8 mouse cellular contexts compared by ENCODE assay signal in genomic region chr17:35842006-35842405, GRCm38 (mm10). TPM values are rescaled to one million over a fixed set of nuclear protein-coding genes. Genes with fewer than 3 reads are reported as not detected.
DNase-seq lines count a peak whose midpoint lies in the region; ATAC-seq and TF ChIP-seq lines count a peak whose summit lies in the region.

No protein-coding gene starts in this region.

- dilution Hi-C loops in CH12.LX (cut with MboI; ENCODE audit: extremely low pct_ligation_motif_present, extremely low pct_unique_long_range_greater_than_20kb, low sequenced_read_pairs), result no loop called here

- peak overlapping the region; percentile 53 for H3K4me2 ChIP-seq in CH12.LX (ENCODE audit: insufficient read depth, low read depth, poor library complexity, severe bottlenecking)
- H3K4me2 ChIP-seq in forebrain, embryonic 15.5 days (replicated peaks), result peak overlapping the region; percentile 64
- H3K4me2 ChIP-seq in liver, embryonic 15.5 days, result peak overlapping the region; percentile 80

- peak; percentile 93 for DNase-seq in heart, adult 11 months
- DNase-seq in heart, postnatal 14 days, result no peak
- no peak for DNase-seq in CH12.LX (ENCODE audit: extremely low read depth)
- DNase-seq in Muller cell, postnatal 12 days (ENCODE audit: inconsistent ontology term), result no peak
- no peak for DNase-seq in frontal cortex, postnatal 14 days (ENCODE audit: low spot score in 2 of 2)
- DNase-seq in lung, postnatal 25 days (ENCODE audit: low spot score), result no peak

- H3K27me3 ChIP-seq in CH12.LX (replicated peaks), result no peaks in the 10 kb centered on the region
- H3K27me3 ChIP-seq in forebrain, embryonic 15.5 days, result no peaks in the 10 kb centered on the region
- no peaks in the 10 kb centered on the region for H3K27me3 ChIP-seq in liver, embryonic 15.5 days

- ATAC-seq in forebrain, embryonic 15.5 days (replicated peaks), result no peak
- ATAC-seq in liver, embryonic 15.5 days (ENCODE audit: insufficient read depth), result no peak

- peak overlapping the region; percentile 57 to 64 (median 63) for H3K4me3 ChIP-seq in CH12.LX (replicated peaks in 1 of 3; ENCODE audit: low read depth in 2 of 3, low read length in 2 of 3, poor library complexity in 1 of 3)
- peak overlapping the region; percentile 76 for H3K4me3 ChIP-seq in forebrain, embryonic 15.5 days
- peak overlapping the region; percentile 72 for H3K4me3 ChIP-seq in liver, embryonic 15.5 days (replicated peaks)

- TF ChIP-seq RAD21 in CH12.LX (IDR thresholded peaks at IDR 0.05; ENCODE audit: low read depth, low read length), result no peak

- peaks cover 0 to 22% of the 10 kb centered on the region in 2 experiments; a peak in 2 of 4 replicates for H3K4me1 ChIP-seq in CH12.LX (ENCODE audit: control insufficient read depth in 1 of 2, insufficient read depth in 2 of 2)
- peaks cover 26% of the 10 kb centered on the region for H3K4me1 ChIP-seq in forebrain, embryonic 15.5 days
- H3K4me1 ChIP-seq in liver, embryonic 15.5 days (replicated peaks), result peaks cover 44% of the 10 kb centered on the region

- peak overlapping the region; percentile 63 for H3K27ac ChIP-seq in CH12.LX (ENCODE audit: insufficient read depth, low read depth)
- H3K27ac ChIP-seq in forebrain, embryonic 15.5 days (replicated peaks), result peak overlapping the region; percentile 86
- peak overlapping the region; percentile 96 for H3K27ac ChIP-seq in liver, embryonic 15.5 days (replicated peaks)

- intact Hi-C loops in heart, postnatal 14 days (cut with DNase I), result loop anchor here (2.0 kb wide), 1 partner anchor 19 kb away; the partner anchor contains the start of gene Nrm

- H3K36me3 ChIP-seq in CH12.LX (replicated peaks in 1 of 2; ENCODE audit: control insufficient read depth in 1 of 2, insufficient read depth in 1 of 2, low read length in 1 of 2), result peaks cover 12 to 19% of the 10 kb centered on the region in 2 experiments
- H3K36me3 ChIP-seq in forebrain, embryonic 15.5 days, result peaks cover 23% of the 10 kb centered on the region
- H3K36me3 ChIP-seq in liver, embryonic 15.5 days (replicated peaks), result peaks cover 28% of the 10 kb centered on the region

- no peak for TF ChIP-seq POLR2A in CH12.LX (IDR thresholded peaks at IDR 0.05; ENCODE audit: low read depth, low read length)

- no peak for TF ChIP-seq EP300 in CH12.LX (IDR thresholded peaks at IDR 0.05; ENCODE audit: low read length)

- peak overlapping the region; percentile 56 for H3K9ac ChIP-seq in CH12.LX (ENCODE audit: insufficient read depth, low read depth)
- H3K9ac ChIP-seq in forebrain, embryonic 15.5 days (replicated peaks), result peak overlapping the region; percentile 67
- H3K9ac ChIP-seq in liver, embryonic 15.5 days, result peak overlapping the region; percentile 77

- in situ Hi-C loops in CH12.LX (cut with MboI; ENCODE audit: low pct_ligation_motif_present, low pct_unique_long_range_greater_than_20kb, low sequenced_read_pairs), result no loop called here

- TF ChIP-seq CTCF in CH12.LX (conservative IDR thresholded peaks at IDR 0.05 in 1 of 2, IDR thresholded peaks at IDR 0.05 in 1 of 2; ENCODE audit: low read depth in 2 of 2, low read length in 2 of 2), result no peak

- H3K9me3 ChIP-seq in CH12.LX (replicated peaks; ENCODE audit: low read length), result no peaks in the 10 kb centered on the region
- H3K9me3 ChIP-seq in forebrain, embryonic 15.5 days, result no peaks in the 10 kb centered on the region
- no peaks in the 10 kb centered on the region for H3K9me3 ChIP-seq in liver, embryonic 15.5 days (replicated peaks)

- peaks cover 10% of the 10 kb centered on the region for H3K79me2 ChIP-seq in CH12.LX (replicated peaks; ENCODE audit: control insufficient read depth, extremely low read depth, insufficient read depth, poor library complexity, severe bottlenecking)

- 16% methylated on average over 11 of the region's 11 CpGs for WGBS in forebrain, embryonic 15.5 days
- WGBS in liver, embryonic 15.5 days (ENCODE audit: insufficient replicate concordance), result 5% methylated on average over 11 of the region's 11 CpGs

TF ChIP-seq in CH12.LX, 34 proteins besides CTCF, POLR2A, EP300 and RAD21:
- TF ChIP-seq CHD1 (IDR thresholded peaks at IDR 0.05; ENCODE audit: low read depth, low read length) (peak; percentile 53; the same call in 1 of the 2 replicates), MYC (IDR thresholded peaks at IDR 0.05; ENCODE audit: low read depth, low read length) (peak; percentile 11; the same call in 1 of the 2 replicates), MEF2A (IDR thresholded peaks at IDR 0.05; ENCODE audit: borderline replicate concordance, low read depth, low read length) (no peak), MAX (IDR thresholded peaks at IDR 0.05; ENCODE audit: low read length) (no peak), UBTF (IDR thresholded peaks at IDR 0.05; ENCODE audit: low read depth, low read length) (peak; percentile 49; the same call in 1 of the 2 replicates), ZMIZ1 (IDR thresholded peaks at IDR 0.05; ENCODE audit: low read depth, low read length) (0 out of 2 replicates have a peak, but pooled peaks have one; percentile 38)

RNA-seq across cellular contexts. Expression of gene Mdc1, which starts 0.7 kb away (rescaled TPM):
- 10 to 100 TPM; 12.9 to 13.5 TPM for total RNA-seq in heart, postnatal 14 days (2021)
- 8.2 and 8.5 TPM in 2 replicates for total RNA-seq in CH12.LX (2012; rRNA removed)
- 2.4 and 3.3 TPM in 2 replicates for total RNA-seq in CH12.LX (2014; rRNA removed)
- polyA plus RNA-seq in CH12.LX (2012; ENCODE audit: insufficient read length, low read depth), result 14.4 and 15.7 TPM in 2 replicates
- 11.7 TPM in 2 replicates for polyA plus RNA-seq in forebrain, embryonic 15.5 days (2015; fragmentation: Nextera tagmentation; extraction: Ambion mirVana)
- 8.5 and 9.1 TPM in 2 replicates for polyA plus RNA-seq in liver, embryonic 15.5 days (2015; fragmentation: Nextera tagmentation; extraction: Ambion mirVana)

RNA-seq across cellular contexts. Expression of gene Tubb5, which starts 3.9 kb away (rescaled TPM):
- total RNA-seq in heart, postnatal 14 days (2021), result 100 to 1,000 TPM; 134 to 183 TPM
- total RNA-seq in CH12.LX (2012; rRNA removed) (1,014 and 1,058 TPM in 2 replicates), CH12.LX (2014; rRNA removed) (1,031 and 1,121 TPM in 2 replicates)
- 962 and 1,053 TPM in 2 replicates for polyA plus RNA-seq in CH12.LX (2012; ENCODE audit: insufficient read length, low read depth)
- polyA plus RNA-seq in forebrain, embryonic 15.5 days (2015; fragmentation: Nextera tagmentation; extraction: Ambion mirVana), result 1,924 and 1,932 TPM in 2 replicates
- polyA plus RNA-seq in liver, embryonic 15.5 days (2015; fragmentation: Nextera tagmentation; extraction: Ambion mirVana), result 379 and 391 TPM in 2 replicates

RNA-seq across cellular contexts. Expression of gene Flot1, which starts 19.0 kb away (rescaled TPM):
- total RNA-seq in heart, postnatal 14 days (2021), result 100 to 1,000 TPM; 108 to 111 TPM
- 14.2 and 21.6 TPM in 2 replicates for total RNA-seq in CH12.LX (2012; rRNA removed)
- total RNA-seq in CH12.LX (2014; rRNA removed), result 12.8 and 16.3 TPM in 2 replicates
- polyA plus RNA-seq in CH12.LX (2012; ENCODE audit: insufficient read length, low read depth), result 17.6 and 18.9 TPM in 2 replicates
- 68.3 and 75.1 TPM in 2 replicates for polyA plus RNA-seq in forebrain, embryonic 15.5 days (2015; fragmentation: Nextera tagmentation; extraction: Ambion mirVana)
- 33.7 and 42.4 TPM in 2 replicates for polyA plus RNA-seq in liver, embryonic 15.5 days (2015; fragmentation: Nextera tagmentation; extraction: Ambion mirVana)

RNA-seq across cellular contexts. Expression of gene Nrm, which starts 19.1 kb away (rescaled TPM):
- 1 to 10 TPM; 3.8 to 6.0 TPM for total RNA-seq in heart, postnatal 14 days (2021)
- total RNA-seq in CH12.LX (2012; rRNA removed) (12.5 and 16.7 TPM in 2 replicates), CH12.LX (2014; rRNA removed) (10.0 and 12.1 TPM in 2 replicates)
- polyA plus RNA-seq in CH12.LX (2012; ENCODE audit: insufficient read length, low read depth), result 14.0 and 15.4 TPM in 2 replicates
- 24.5 and 28.3 TPM in 2 replicates for polyA plus RNA-seq in forebrain, embryonic 15.5 days (2015; fragmentation: Nextera tagmentation; extraction: Ambion mirVana)
- 22.0 and 22.5 TPM in 2 replicates for polyA plus RNA-seq in liver, embryonic 15.5 days (2015; fragmentation: Nextera tagmentation; extraction: Ambion mirVana)

RNA-seq across cellular contexts. Expression of gene Ier3, which starts 20.5 kb away (rescaled TPM):
- total RNA-seq in heart, postnatal 14 days (2021), result 10 to 100 TPM; 23.9 to 27.8 TPM
- total RNA-seq in CH12.LX (2012; rRNA removed) (16.5 and 27.2 TPM in 2 replicates), CH12.LX (2014; rRNA removed) (13.9 and 15.0 TPM in 2 replicates)
- 12.4 and 12.6 TPM in 2 replicates for polyA plus RNA-seq in CH12.LX (2012; ENCODE audit: insufficient read length, low read depth)
- 7.3 and 8.1 TPM in 2 replicates for polyA plus RNA-seq in forebrain, embryonic 15.5 days (2015; fragmentation: Nextera tagmentation; extraction: Ambion mirVana)
- polyA plus RNA-seq in liver, embryonic 15.5 days (2015; fragmentation: Nextera tagmentation; extraction: Ambion mirVana), result 22.9 and 23.7 TPM in 2 replicates
